Mouse (Mus musculus): ENCODE results near the gene Snx30.

Gene Snx30

GRCm38 (mm10) chr4:59873240-59873639, 67.6 kb downstream of the Snx30 start:
- DNase-seq (ENCODE audit: low spot score), result no peak

- no peak for DNase-seq (ENCODE audit: low spot score)
Observed at GRCm38 (mm10) chr4:59873830-59874229, 68.2 kb downstream of the Snx30 start.

- DNase-seq (ENCODE audit: low spot score), result no peak
Observed at GRCm38 (mm10) chr4:59876570-59876969, 70.9 kb downstream of the Snx30 start.

GRCm38 (mm10) chr4:59877025-59877424, 71.4 kb downstream of the Snx30 start:
- DNase-seq (ENCODE audit: low spot score), result no peak

GRCm38 (mm10) chr4:59878595-59878994, 73.0 kb downstream of the Snx30 start:
- no peak for DNase-seq (ENCODE audit: low spot score)

- no peak for DNase-seq (ENCODE audit: low spot score)
Observed at GRCm38 (mm10) chr4:59879444-59879843, 73.8 kb downstream of the Snx30 start.

GRCm38 (mm10) chr4:59880725-59881124, 75.1 kb downstream of the Snx30 start:
- DNase-seq (ENCODE audit: low spot score), result no peak

GRCm38 (mm10) chr4:59881210-59881609, 75.6 kb downstream of the Snx30 start:
- no peak for DNase-seq (ENCODE audit: low spot score)

- no peak for DNase-seq (ENCODE audit: low spot score)
Observed at GRCm38 (mm10) chr4:59884136-59884696, 78.6 kb downstream of the Snx30 start.

- DNase-seq (ENCODE audit: low spot score), result no peak
Observed at GRCm38 (mm10) chr4:59886281-59886680, 80.6 kb downstream of the Snx30 start.

GRCm38 (mm10) chr4:59887011-59887410, 81.4 kb downstream of the Snx30 start:
- DNase-seq (ENCODE audit: low spot score), result no peak

- DNase-seq (ENCODE audit: low spot score), result no peak
Observed at GRCm38 (mm10) chr4:59888014-59888413, 82.4 kb downstream of the Snx30 start.

GRCm38 (mm10) chr4:59890086-59890600, 84.5 kb downstream of the Snx30 start:
- no peak for DNase-seq (ENCODE audit: low spot score)

- no peak for DNase-seq (ENCODE audit: low spot score)
Observed at GRCm38 (mm10) chr4:59891723-59892416, 86.2 kb downstream of the Snx30 start.

- DNase-seq (ENCODE audit: low spot score), result no peak
Observed at GRCm38 (mm10) chr4:59892731-59893130, 87.1 kb downstream of the Snx30 start.

- DNase-seq (ENCODE audit: low spot score), result no peak
Observed at GRCm38 (mm10) chr4:59894415-59894814, 88.8 kb downstream of the Snx30 start.

GRCm38 (mm10) chr4:59894977-59895575, 89.4 kb downstream of the Snx30 start:
- DNase-seq (ENCODE audit: low spot score), result no peak

- no peak for DNase-seq (ENCODE audit: low spot score)
Observed at GRCm38 (mm10) chr4:59896000-59896399, 90.4 kb downstream of the Snx30 start.

- no peak for DNase-seq (ENCODE audit: low spot score)
Observed at GRCm38 (mm10) chr4:59897814-59898520, 92.3 kb downstream of the Snx30 start.

- no peak for DNase-seq (ENCODE audit: low spot score)
Observed at GRCm38 (mm10) chr4:59898521-59898919, 92.9 kb downstream of the Snx30 start.

GRCm38 (mm10) chr4:59901810-59902209, 96.2 kb downstream of the Snx30 start:
- DNase-seq (ENCODE audit: low spot score), result no peak

- DNase-seq (ENCODE audit: low spot score), result no peak
Observed at GRCm38 (mm10) chr4:59902547-59902946, 96.9 kb downstream of the Snx30 start.

GRCm38 (mm10) chr4:59907092-59907491, 101.5 kb downstream of the Snx30 start:
- DNase-seq (ENCODE audit: low spot score), result no peak

Data from left cerebral cortex, adult 11 months (tissue).